Mouse (Mus musculus) urinary bladder, postnatal 14 days (tissue): ENCODE results near the gene Prtg.

Source experiments
- DNase-seq: peaks from one replicate; pipeline ENCODE4 v3.0.0; 2021; ENCODE audit warnings: low spot score

Gene Prtg

DNA sequence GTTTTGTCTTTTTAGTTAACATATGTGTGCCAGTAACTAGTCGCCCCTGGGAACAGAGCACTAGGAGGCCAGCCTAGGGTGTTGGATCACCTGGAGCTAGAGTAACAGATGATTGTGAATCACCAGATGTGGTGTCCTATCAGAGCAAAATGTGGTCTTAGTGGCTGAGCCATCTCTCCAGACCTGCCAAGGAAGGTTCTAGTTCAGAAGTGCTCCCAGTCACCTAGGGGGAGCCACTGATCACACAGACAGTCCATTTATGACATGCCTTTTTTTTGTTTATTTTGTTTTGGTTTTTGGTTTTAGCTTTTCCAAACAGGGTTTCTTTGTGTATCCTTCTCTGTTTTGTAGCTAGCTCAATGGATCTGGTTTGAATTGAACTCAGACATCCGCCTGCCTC, 104.7 kb downstream of the Prtg start:
- no peak for DNase-seq

DNA sequence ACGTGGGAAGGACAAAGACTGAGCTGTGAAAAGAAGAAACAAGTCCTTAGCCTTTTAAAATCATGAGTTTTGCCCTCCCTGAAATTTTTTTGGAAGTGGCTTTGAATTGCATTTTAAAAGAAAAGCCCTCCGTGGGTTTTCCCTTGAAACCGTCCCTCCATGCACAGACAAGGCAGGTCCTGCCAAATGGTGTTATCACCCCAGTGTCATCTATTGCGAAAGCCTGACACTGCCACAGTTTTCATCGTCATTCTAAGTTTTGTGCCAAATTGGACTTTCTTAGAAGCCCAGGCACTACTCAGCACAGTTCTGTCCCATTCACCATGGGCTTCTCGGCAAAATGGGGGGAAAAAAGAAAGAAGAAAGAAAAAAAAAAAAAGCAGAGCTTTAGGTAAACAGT, 106.9 kb downstream of the Prtg start:
- no peak for DNase-seq

DNA sequence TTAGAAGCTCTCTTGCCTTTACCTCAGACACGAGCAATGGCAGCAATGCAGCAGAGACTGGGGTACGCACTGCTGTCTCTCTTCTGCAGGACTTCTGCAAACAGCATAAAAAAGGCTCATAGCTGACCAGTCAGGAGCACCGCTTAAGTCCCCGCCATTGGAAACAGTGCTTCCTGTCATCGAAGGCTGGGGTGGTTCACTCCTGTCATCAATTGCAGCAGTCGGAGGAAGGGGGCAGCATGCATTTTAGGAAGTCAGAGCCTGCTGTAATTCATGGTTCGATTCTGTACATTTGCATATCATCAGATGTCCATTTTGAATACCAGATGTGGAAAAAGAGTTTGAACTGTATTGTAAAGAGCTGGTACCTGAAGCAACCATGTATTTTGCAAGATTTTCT, 109.1 kb downstream of the Prtg start:
- DNase-seq: no peak

DNA sequence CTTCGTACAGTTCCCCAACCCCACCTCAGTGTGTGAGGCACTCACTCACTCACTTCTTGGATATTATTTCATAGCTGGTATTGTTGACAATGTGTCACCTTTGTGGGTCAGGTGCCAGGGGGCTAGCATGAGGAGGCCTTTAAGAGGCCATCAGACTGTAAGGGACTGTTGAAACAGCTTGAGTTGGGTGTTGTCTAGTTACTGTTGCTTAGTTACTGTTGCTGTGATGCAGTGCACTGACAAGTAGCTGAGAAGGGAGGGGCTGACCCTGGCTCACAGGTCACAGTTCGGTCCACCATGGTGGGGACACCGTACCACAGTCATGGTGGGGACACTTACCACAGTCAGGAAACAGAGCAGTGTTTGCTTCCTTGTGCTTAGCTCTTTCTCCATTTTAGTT, 116.4 kb downstream of the Prtg start:
- no peak for DNase-seq

DNA sequence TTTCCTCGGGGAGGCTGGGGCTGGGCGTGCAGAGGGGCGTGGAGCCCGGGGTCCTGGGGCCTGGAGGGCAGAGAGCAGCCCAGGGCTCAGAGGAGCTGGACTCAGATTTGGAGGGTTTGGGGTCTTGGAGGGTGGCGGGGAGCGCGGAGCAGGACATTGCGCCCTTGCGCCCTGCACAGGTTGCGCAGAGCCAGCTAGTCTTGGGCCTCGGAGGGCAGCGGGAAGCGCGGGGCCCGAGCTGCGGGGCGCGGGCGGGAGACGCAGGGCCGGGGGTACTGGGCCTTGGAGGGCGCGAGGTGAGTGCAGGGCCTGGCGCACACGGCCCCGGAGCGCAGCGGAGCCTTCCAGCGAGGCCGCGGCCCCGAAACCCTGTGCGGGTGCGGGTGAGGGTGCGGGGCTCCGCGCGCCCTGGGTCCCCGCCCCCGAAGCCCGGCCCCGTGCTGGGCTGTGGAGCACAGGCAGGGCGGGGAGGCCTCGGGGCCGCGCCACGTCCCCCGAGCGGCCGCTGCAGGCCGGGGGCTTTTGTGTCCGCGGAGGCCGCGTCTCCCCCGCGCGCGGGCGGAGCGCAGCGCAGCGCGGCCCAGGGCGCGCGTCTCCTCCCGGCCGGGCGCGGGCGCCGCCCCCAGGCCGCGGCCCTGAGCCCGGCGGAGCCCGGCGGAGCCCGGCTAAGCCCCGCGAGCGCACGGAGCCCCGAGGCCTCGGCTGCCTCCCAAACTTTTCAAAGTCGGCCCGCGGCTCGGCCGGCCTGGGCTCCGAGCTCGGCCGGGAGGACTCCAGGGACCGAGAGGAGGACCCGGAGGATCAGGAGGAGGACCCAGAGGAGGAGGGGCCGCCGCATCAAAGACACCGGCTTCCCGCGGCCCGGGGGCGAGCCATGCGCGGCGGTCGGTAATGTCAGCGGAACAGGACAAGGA, 118.6 kb downstream of the Prtg start, which contains the start of gene Pygo1:
TSS of gene Pygo1 (plus strand) at position 625 of the 914 bp plus-strand sequence.
- DNase-seq: peak; percentile 42

DNA sequence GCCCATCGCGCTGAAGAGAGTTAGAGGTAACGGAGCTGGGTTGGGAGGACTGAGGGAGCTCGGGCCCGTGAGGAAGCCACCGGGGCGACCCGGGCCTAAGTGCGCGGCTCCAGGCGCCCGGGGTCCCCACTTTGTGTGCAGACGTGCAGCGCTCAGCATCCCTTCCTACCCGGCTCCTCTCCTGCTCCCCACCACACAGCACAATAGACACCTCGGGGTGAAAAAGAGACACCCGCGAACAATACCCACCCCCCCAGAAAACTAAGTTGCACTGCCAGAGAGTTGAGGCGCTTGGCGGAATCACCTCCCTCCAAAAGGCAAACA, 119.2 kb downstream of the Prtg start:
- DNase-seq: no peak

- no peak for DNase-seq
Observed at GRCm38 (mm10) chr9:72931166-72931790, 124.6 kb downstream of the Prtg start.

GRCm38 (mm10) chr9:72935309-72935708, 128.6 kb downstream of the Prtg start:
- no peak for DNase-seq

DNA sequence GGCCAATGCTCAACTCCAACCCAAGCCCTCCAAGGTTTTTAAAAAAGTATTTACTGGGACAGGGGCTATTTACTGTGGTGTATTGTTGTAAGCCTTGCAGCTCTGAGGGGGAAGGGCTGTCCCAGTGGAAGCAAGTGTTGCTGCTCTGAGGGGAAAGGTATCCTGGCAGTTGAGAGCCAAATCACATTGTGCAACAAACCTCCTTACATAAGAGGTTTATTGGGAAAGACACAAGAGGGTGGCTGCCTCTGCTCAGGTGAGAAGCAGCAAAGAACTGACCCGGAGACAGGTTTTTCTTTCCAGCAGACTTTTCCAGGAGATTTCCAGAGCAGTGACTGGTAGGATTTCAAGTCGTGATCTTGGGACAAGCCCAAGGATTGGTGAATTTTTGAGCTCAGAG, 129.6 kb downstream of the Prtg start:
- no peak for DNase-seq

GRCm38 (mm10) chr9:72943424-72943823, 136.8 kb downstream of the Prtg start:
- no peak for DNase-seq

DNA sequence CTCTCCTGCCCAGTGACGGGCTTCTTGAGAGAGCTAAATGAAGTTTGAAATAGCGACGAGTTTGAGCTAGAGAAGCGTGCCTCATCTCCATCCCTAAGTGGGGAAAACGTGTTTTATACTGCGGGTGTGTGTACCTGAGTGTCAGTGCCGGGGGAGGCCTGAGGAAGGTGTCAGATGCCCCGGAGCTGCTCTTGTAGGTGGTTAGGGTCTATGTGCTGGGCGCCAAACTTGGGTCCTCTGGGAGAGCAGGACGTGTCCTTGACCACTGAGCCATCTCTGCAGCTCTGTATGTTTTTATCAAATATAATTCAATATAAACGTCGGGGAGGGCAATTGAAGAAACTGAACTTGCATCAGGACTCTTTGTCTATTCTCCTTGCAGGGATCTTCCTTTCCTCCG, 137.6 kb downstream of the Prtg start:
- DNase-seq: no peak

- no peak for DNase-seq
Observed at GRCm38 (mm10) chr9:72947010-72947409, 140.3 kb downstream of the Prtg start.

DNA sequence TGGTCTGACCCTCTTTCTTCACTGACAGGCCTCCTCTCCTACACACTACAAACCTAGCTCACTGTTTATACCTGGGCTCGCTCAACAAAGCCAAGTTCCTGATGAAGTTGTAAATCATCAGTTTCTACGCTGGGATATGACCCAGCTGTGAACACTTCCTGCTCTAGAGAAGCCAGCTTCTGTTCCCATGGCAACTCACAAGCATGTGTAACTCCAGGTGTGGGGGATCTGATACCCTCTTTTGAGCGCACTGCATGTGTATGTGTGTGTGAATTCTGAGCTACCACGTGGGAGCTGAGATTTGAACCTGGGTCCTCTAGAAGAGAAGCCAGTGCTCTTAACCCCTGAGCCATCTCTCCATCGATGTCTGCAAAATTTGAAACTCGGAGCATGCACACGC, 142.9 kb downstream of the Prtg start:
- DNase-seq: no peak

- no peak for DNase-seq
Observed at GRCm38 (mm10) chr9:72954746-72955145, 148.1 kb downstream of the Prtg start.

DNA sequence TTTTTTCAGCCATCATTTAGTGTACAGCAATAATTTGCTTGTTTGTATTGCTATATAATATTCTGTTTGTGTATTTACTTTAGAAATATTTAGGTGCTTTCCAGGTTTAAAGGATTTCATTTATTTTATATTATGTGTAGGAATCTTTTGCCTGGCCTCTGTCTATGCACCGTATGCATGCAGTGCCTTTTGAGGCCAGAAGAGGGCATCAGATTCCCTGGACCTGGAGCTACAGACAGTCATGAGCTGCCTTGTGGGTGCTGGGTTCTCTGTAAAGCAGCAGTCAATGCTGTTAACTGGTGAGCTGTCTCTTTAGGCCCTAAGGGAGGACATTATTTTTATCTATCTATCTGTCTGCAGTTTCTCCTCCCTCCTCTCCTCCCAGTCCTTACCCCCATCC, 148.9 kb downstream of the Prtg start:
- DNase-seq: peak; percentile 40

GRCm38 (mm10) chr9:72958521-72959450, 152.1 kb downstream of the Prtg start, which contains the start of the genes Dyx1c1 and Gm44503:
Dyx1c1 (plus strand) TSS chr9:72958785.
Gm44503 (plus strand) TSS chr9:72958852.
- peak; percentile 74 for DNase-seq

DNA sequence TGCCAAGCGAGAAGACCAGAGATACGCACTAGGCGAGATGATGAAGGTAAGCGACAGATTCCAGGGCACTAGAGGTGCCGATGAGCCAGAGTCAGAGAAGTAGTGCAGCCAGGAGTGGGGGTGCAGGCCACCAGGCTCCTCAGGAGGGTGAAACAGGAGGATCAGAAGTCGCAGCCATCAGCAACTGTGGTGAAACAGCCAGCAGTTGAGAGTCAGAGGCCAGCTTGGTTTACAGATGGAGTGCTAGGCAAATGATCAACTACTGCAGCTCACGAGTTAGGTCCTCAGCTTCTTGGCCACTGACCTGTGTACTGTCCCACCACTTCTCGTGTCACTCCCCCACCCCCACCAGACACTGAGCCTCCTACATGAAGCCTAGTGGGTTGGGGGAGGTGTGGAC, 154.7 kb downstream of the Prtg start:
- no peak for DNase-seq

DNA sequence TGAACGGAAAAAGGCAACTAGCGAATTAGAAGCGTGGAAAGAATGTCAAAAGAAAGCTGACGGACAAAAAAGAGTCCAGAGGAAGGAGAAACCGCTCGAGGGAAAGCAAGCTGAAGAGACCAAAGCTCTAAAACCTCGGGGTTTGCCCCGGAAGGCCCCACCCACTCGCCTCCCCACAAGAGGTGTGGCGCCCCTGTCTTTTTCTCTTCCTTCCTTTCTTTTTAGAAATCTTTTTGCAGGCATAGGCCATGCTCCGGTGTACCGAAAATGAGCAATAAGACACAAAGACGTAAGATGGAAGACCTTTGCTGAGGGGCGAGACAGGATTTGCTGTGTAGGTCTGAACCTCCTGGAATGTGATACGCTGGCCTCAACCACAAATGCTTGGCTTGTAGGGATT, 155.3 kb downstream of the Prtg start:
- DNase-seq: no peak
